Mouse (Mus musculus) regulatory T cell (primary cell): ENCODE measurements around the gene Mfsd1.

Experiments
- in situ Hi-C: fragments of 300-600 bp; cut with MboI, MseI; formaldehyde crosslinking; loops from one replicate; pipeline ENCODE4 v1.15.1; 2025; ENCODE audit warnings: high pct_unique_total_duplicates

Gene Mfsd1

DNA sequence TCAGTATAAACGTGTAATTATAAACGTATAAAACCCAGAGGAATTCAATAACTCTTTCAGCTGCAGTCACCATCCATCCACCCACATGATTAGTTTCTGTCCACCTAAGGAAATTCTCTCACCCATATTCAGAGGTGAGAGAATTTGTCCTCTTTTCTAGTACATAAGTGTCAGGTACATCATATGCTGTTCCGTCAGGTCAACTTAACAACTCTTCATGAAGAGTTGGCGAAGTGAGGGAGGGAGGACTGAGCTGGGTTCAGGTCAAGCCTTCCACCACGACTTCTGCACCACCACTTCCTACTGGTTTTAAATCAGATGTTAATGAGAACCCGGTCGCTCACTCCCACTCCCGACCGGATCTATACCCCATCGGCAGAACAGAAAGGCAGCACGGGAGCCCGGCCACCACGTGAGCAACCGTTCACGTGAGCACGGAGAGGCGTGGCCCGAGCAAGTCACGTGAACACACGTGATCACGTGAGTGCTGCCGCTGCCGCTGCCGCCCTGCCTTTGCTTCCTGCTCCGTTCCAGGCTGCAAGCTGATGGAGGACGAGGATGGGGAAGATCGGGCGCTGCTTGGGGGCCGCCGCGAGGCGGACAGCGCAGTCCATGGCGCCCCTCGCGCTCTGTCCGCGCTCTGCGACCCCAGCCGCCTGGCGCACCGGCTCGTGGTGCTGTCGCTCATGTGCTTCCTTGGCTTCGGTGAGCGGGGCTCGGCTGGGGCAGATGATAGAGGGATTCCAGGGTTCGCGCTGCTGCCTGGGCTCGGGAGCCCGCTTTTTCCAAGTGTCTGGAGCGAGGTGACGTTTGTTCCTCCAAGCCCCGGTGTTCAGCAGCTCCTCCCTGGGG lies at the start of gene Mfsd1:
Gene Mfsd1, plus strand, starts transcription at position 469 of the 852 bp plus-strand sequence.
- in situ Hi-C loops = no loop called here

DNA sequence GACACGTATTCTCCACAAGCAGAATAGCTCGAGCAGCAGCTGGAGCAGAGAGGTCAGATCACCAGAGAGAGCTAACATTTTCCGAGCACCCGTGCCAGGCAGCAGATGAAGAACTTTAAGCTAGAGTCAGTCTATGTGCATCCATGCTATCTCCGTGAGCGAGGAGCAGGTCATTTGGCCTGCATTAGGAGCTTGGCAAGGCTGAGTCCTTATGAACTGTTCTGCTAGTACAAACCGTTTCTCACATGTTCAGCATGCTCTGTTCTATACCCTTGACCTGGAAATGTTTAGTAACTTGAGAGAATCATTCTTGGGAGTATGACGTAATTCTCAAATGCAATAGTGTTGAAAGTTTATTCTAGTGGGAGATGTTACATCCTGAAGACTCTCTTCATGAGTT lies 38.9 kb upstream of the Mfsd1 start:
- in situ Hi-C loops = no loop called here

DNA sequence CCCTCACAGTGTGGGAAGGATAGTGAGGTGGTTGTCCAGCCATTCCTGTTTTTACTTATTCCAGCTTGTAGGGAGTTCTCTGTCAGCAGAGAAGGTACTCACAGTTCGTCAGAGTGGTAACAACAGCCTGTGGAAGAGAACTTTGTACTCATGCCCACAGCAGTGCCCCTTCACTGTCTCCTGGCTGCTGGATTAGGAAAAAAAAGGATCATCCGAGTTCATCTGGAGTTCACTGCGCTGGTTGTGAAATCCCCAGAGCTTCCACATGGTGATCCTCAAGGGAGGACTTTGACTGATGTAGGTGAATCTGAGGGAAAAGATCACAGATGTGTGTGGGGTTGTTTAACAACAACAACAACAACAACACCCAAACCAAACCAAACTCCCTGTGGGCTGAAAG lies 31.3 kb upstream of the Mfsd1 start:
- in situ Hi-C loops = loop anchor here (5.0 kb wide), 1 partner anchor 49 kb away; no protein-coding TSS in a partner anchor

DNA sequence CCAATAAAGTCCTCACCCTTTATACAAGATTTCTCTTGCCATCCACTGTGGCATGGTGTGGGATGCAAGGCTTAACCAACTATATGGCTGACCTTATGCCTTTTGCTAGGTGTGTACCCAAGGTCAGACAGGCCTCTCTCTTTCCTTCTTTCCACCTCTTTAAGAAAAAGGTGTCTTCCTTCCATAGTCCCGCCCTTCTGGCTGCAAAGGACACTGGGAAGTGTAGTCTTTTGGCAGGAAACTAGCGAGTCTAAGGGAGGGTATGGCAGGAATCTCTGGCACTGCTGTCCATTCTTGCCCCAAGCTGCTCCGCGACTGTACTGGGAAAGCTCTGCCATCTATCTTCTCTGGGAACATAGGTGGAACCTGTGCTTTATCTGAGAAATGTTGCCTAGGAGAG lies 29.3 kb upstream of the Mfsd1 start:
- in situ Hi-C loops = loop anchor here (5.0 kb wide), 1 partner anchor 51 kb away; no protein-coding TSS in a partner anchor

DNA sequence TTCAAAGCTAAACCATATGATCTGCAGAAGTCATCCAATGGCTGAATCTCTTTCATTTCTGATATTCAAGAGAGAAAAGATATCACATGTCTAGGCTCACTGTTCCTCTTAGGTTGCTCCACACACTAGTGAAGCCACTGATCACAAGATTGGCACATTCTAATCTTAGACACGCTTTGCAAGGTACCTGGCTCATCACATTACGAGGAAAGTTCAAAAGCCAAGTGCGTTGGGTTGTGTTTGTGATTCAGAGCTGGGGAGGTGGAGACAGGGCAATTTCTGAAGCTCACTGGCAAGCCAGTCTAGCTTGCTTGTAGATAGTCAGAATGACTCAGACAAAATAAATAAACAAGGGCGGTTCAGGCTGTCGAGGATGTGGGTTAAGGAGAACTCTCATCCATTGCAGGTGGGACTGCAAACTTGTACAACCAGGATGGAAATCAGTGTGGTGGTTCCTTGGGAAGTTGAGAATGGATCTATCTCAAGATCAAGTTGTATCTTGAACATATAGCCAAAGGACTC lies 28.6 kb upstream of the Mfsd1 start:
- in situ Hi-C loops = loop anchor here (5.0 kb wide), 1 partner anchor 52 kb away; no protein-coding TSS in a partner anchor

DNA sequence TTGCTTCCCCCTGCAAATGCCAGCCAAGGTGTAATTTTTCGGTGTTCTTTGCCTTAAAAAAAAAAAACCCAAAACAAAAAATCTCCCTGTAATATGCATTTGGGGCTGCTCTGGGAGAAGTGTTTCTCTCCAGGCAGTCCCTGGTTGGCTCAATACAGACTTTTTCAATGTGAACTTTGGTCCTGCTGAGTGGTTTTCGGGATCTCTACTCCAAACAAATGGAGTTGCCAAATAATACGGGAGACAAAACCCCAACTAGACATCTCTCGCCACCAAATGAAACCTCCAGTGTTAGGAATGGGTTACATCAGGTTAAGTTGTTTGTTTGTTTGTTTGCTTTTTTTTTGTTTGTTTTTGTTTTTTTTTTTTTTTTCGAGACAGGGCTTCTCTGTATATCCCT lies 27.3 kb upstream of the Mfsd1 start:
- in situ Hi-C loops = no loop called here

DNA sequence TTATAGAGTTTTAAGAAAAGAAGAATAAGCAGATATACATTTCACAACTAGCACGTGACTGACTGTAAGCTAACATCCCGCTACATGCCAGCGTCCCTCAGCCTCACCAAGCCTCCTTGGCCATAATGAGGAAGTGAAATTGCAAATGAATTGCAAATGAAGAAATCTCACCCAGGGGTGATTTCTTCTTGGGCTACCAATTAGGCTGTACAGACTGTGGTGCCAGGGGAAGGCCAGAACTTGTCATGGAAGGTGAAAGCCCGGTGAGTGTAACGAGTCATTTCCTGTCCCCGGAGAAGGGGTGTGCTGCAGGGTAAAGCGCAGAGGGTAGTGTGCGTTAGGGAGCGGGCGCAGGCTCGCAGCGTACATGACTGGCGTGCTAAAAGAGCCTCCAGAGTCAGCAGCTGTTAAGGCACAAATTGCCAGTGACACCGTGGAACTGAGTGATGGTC lies 25.3 kb upstream of the Mfsd1 start:
- in situ Hi-C loops = no loop called here

DNA sequence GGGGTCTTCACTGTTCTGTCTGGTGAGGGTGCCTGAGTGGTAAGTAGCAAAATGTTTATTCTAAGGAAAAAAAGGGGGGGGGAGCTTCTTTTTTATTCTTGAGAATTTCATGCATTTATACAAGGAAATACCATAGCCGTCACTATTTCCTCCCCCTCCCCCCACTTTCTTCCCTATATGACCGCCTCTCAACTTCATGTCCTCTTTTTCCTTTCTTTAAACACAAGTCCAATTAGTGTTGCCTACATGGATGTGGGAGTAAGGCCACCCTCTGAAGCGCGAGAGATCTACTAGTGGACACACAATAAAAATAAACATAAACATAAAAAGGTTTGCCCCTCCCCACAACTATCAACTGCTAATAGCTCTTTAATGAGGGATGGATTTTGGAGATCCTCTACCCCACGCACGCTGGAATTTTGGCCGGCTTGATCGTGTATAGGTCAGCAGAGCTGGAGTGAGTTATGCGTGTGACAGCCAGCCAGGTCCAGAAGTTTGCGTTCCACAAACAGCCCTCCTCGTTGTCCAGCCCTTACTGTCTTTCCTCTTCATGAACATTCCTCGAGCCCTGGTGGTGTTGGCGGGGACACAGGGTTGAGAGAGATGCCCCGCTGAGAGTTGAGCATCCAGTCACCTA lies 24.7 kb upstream of the Mfsd1 start:
- in situ Hi-C loops = no loop called here

DNA sequence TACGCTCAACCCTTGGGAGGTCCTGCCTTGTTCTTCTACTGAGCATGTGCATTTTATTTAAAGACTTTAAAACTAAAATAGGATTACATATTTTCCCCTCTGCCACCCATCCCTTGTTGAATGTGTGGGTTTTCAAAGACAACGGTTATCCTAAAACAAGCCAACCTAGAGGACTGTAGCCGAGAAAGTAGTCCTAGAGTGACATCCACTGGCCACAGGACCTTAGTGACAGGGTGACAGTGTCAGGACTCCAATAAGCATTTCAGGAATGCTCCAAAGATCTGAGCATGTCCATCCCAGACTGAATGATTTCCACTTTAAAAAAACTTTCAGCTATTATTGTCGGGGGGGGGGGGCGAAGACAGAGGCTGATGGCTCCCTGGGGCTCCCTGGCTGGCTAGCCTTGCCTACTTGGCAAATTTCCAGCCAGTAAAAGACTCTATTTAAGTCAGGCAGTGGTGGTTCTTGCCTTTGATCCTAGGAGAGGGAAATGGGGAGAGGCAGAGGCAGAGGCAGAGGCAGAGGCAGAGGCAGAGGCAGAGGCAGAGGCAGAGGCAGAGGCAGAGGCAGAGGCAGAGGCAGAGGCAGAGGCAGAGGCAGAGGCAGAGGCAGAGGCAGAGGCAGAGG lies 17.7 kb upstream of the Mfsd1 start:
- in situ Hi-C loops = no loop called here

DNA sequence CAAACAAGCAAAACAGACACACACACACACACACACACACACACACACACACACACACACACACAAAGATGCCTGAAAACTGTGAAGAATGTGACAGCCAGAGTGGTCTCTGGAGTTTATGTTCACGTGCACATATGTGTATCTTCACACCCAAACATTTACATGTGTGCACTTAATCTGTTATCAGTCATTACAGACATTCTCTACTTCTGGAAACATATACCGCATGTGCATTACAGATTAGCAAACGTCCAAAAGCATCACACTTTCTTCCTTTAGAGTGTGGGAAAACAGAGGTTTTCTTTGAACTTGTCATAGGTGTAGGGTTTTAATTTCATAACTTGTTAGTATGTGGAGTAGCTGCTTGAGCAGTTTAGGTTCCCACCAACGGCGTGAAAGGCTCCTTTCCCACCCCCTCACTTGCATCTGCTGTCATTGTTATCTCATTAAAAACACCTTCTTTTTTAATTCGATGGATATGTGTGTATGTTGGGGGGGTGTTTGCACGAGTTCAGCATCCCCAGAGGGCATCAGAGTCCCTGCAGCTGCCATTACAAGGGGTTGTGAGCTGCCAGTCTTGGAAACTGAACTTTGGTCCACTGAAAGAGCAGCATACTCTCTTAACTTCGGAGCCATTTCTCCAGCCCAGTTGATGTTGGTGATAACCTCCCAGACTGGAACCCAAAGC lies 16.9 kb upstream of the Mfsd1 start:
- in situ Hi-C loops = no loop called here

DNA sequence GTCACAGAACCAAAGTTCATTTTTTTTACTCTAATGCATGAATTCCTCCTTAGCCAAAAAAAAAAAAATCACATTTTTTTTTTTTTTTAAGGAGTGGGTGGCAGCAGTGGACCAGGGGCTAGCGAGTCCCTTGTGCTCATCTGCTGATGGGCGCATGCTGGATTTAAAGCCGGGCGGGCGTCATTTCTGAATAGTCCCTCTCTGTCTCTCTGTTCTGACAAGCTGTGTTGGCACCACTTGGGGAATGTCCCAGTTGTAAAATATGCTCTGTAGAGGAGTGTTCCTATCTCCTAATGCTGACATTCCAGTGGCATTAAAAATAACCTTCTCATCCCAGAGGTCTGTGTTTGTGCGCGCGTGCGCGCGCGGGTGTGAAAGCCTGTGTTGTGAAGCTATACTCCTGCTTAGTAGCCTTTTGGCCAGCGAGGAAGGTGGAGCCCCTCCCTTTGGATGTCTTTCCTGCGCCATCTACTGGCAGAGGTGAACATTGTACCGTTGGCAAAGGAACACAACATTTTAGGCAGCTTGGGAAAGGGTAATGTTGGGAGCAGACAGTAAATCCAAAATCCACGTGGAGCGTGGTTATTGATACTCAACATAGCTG lies 14.4 kb upstream of the Mfsd1 start:
- in situ Hi-C loops = no loop called here

DNA sequence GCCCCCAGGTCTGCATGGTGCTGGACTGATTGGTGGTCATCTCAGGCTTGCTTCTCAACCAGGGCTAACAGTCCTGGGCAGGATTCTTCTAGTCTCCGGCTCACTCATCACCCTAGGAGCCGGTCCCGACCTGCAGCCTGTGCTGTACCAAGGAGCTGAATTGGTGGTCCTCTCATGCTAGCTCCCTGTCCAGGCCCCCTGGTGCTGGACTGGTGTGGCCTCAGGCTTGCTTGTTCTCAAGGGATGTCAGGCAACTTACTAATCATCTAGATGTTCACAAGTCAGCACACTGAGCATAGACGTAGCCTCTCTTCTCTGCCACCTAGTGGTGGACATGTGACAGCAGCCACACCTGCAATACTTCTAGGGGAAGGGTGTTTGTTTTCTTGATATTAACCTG lies 9.6 kb upstream of the Mfsd1 start:
- in situ Hi-C loops = loop anchor here (10.0 kb wide), 1 partner anchor 598 kb away; no protein-coding TSS in a partner anchor

DNA sequence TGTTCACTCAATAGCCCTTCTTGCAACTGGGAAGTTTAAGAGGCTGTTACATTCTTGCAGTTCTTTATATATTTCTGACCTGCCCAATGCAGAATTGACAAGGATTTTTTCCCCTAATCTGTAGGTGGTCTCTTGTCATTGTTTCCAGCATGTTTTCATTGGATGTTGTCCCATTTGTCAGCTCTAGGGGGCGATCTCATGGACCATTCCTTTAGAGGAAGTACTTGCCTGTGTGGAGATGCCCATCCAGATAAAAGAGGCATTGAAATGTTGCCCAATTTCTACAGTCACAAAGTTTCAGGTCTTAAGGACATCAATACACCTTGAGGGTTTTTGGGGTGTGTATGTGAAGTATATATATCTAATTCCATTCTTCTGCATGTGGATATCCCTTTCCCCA lies 9.0 kb upstream of the Mfsd1 start:
- in situ Hi-C loops = loop anchor here (10.0 kb wide), 1 partner anchor 599 kb away; no protein-coding TSS in a partner anchor

DNA sequence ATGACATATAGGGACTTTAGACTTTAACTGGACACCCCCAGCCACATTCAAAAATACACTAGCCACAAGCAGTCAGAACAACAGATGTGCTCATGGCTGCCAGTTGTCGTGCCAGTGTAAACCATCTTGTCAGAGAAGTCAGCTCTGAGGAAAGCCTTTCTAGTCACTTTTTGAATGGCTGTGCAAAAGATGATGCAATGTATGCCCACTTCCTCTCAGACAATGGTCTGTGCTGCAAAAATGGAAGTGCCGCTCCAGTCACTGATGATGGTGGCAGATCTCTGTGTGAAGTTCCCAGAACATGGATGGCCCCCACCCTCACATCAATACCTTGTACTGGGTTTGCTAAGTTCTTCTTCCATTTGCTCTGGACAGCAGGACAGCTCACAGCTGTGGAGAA lies 6.3 kb upstream of the Mfsd1 start:
- in situ Hi-C loops = loop anchor here (5.0 to 10.0 kb wide), 3 partner anchors 144 to 601 kb away; partner anchors contain the start of gene Gfm1

DNA sequence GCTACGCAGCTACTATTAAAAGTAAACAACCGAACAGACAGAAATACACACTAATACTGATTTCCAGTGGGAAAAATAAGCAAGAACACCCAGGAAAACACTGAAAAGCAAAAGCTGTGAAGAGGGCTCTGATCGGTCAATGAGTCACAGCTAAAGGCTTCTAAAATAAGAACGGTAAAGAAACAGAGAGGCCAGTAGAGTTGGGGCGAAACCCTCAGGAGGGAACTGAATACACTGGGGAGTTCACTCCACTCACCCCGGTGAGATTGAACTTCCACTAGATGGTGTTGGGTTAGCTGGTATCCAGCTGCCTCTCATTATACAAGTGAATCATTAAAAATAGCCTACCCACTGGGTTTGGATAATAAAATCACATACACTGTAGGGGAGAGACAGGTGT lies 5.8 kb upstream of the Mfsd1 start:
- in situ Hi-C loops = loop anchor here (5.0 to 10.0 kb wide), 3 partner anchors 144 to 602 kb away; partner anchors contain the start of gene Gfm1

DNA sequence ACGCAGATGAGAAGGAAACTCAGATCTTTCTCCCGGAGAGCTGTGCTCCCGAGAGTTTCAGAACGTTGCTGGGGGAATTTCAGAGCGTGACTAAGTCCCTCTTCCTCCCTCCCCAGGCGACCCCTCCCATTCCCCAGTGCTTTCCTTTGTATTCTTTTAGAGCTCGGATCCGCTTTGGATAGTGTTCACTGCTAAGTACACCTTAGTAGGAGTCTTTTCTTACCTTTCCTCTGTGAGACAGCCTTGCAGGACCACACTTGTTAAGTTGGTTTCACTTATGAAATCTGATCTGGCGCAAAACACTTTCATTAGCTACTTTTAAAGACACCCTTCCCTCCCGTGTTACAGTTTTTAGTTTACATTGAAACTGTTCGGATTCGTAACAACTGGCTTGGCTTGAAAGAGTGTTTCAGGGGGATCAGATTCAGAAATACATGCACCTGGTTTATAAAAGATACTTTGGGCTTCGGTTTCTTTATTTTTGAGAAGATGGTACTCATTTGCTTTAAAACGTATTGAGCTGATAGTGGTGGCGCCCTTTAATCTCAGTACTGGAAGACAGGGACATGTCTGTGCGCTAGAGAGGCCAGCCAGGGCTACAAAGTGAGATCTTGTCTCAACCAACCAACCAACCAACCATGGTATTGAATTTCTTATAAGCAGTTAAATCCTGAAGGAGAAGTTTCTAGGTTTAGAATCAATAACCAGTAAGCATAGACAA lies 744 bp downstream of the Mfsd1 start:
- in situ Hi-C loops = no loop called here

DNA sequence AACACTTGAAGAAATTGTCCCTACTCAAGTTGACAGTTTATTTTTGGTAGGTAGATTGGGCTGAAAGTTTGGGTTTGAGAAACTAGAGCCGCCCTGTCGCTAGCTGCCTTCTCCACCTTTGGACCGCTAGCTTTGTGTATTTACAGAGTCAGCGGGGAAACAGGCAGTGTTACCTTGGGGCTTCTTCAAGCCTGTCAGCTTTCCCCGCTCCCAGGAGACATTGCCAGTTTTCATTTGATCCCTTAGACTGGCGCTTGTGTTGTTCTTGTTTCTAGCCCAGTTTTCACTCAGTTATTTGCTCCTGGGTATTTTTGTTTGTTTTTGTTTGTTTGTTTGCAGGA lies 1.3 kb downstream of the Mfsd1 start:
- in situ Hi-C loops = no loop called here

DNA sequence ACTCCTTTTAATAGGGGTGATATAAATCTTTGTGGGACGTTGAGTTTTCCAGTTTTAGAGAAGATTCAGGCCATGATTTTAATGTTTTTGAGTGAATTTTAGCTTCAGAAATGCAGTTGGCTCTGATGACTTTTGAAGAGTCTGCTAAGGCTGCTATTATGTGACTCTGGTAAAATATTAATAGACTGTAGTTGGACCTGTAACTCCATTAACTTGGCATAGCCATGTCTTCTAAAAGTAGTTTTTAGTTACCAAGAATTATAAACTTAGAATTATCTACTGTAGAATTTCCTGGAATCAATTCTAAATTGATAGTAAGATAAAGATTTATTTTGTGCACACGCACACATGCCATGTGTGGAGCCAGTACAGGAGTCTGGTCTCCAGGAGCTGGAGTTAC lies 4.0 kb downstream of the Mfsd1 start:
- in situ Hi-C loops = no loop called here

DNA sequence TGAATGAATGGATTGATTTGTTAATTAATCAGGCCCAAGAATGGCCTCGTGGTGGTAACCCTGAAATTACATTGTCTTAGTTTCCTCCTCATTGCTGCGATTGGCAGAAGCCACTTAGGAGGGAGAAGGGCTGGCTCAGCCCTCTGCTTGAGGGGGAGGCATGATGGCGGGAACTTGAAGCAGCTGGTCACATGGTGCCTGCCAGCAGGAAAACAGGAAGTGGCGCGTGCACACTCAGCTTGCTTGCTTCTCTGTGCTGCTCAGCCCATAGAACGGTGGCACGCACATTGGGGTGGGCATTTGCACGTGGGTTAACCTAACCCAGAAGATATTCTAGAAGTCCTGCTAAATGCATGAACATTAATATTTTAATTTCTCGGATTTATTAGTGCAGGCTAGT lies 4.9 kb downstream of the Mfsd1 start:
- in situ Hi-C loops = no loop called here

DNA sequence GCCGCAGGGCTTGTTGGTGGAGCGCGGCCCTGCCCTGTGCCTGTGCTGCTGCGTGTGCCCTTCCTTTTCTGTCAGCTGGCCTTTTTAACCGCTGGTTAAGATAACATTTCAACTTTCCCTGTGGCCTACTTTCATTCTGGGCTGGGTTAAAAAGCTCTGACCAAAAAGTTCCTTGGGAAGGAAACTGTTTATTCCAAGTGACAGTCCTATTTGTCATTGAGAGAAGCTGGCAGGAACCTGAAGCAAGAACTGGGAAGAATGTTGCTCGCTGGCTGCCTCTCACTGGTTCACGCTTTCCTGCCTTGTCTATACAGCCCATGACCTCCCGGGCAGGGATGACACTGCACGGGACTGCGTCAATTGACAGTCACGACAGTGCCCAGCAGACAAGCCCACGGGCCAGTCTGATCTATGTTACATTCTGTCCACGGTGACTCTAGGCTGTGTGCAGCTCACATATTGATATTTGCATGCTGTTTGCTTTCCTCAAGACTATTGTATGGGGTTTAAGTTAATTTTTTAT lies 19.1 kb downstream of the Mfsd1 start:
- in situ Hi-C loops = loop anchor here (25.0 kb wide), 1 partner anchor 436 kb away; no protein-coding TSS in a partner anchor
